ENCODE assay signal across 11 mouse cellular contexts in genomic region chr1:39284786-39285185, GRCm38 (mm10).
DNase-seq lines count a peak whose midpoint lies in the region; ATAC-seq and TF ChIP-seq lines count a peak whose summit lies in the region.
"Had no signal": no experiment of that assay in that cellular context is flagged by ENCODE, and none has a peak within 500 bp of the region (broad histone marks: within the 10 kb centered on the region; RNA-seq: fewer than 3 reads in every experiment).

No protein-coding gene starts in this region.

- no peaks in the 10 kb centered on the region for H3K9me3 ChIP-seq in embryonic facial prominence, embryonic 14.5 days (ENCODE audit: control insufficient read depth, low read length)
- no peaks in the 10 kb centered on the region for H3K9me3 ChIP-seq in embryonic facial prominence, embryonic 10.5 days
- no peaks in the 10 kb centered on the region for H3K9me3 ChIP-seq in lung, embryonic 14.5 days (ENCODE audit: low read depth, low read length)
- no peaks in the 10 kb centered on the region for H3K9me3 ChIP-seq in midbrain, embryonic 14.5 days (ENCODE audit: control insufficient read depth, low read length)
- H3K9me3 ChIP-seq in forebrain, embryonic 14.5 days (replicated peaks; ENCODE audit: control insufficient read depth, low read length), result no peaks in the 10 kb centered on the region
- H3K9me3 ChIP-seq in forebrain, embryonic 11.5 days (ENCODE audit: control insufficient read depth, low read length), result no peaks in the 10 kb centered on the region
- H3K9me3 ChIP-seq: limb, embryonic 12.5 days had no signal

- DNase-seq in embryonic facial prominence, embryonic 14.5 days (ENCODE audit: low spot score), result peak; percentile 25
- DNase-seq in embryonic facial prominence, embryonic 10.5 days (ENCODE audit: low spot score), result no peak
- DNase-seq in adrenal gland, postnatal 36 days, result peak; percentile 74 to 81
- DNase-seq in heart, postnatal 25 days (ENCODE audit: low spot score), result peak; percentile 39
- peak; percentile 71 for DNase-seq in lung, embryonic 14.5 days
- no peak for DNase-seq in midbrain, embryonic 14.5 days
- DNase-seq in forebrain, embryonic 14.5 days (ENCODE audit: low spot score), result no peak
- DNase-seq in forebrain, embryonic 11.5 days (ENCODE audit: low spot score), result no peak
- DNase-seq: B cell, adult 2 months had no signal

- no peak overlapping the region for H3K27ac ChIP-seq in embryonic facial prominence, embryonic 14.5 days (replicated peaks; ENCODE audit: low read depth, low read length)
- H3K27ac ChIP-seq in embryonic facial prominence, embryonic 10.5 days (replicated peaks), result no peak overlapping the region
- H3K27ac ChIP-seq in lung, embryonic 14.5 days (ENCODE audit: low read depth), result no peak overlapping the region
- H3K27ac ChIP-seq in midbrain, embryonic 14.5 days (replicated peaks; ENCODE audit: low read depth, low read length), result no peak overlapping the region
- H3K27ac ChIP-seq in forebrain, embryonic 14.5 days (ENCODE audit: low read depth, low read length), result no peak overlapping the region
- no peak overlapping the region for H3K27ac ChIP-seq in forebrain, embryonic 11.5 days (ENCODE audit: low read depth, low read length)
- H3K27ac ChIP-seq: limb, embryonic 12.5 days had no signal

- 78% methylated on average over 16 of the region's 16 CpGs for WGBS in embryonic facial prominence, embryonic 14.5 days
- 89% methylated on average over 16 of the region's 16 CpGs for WGBS in embryonic facial prominence, embryonic 10.5 days
- WGBS in lung, embryonic 14.5 days, result 42% methylated on average over 16 of the region's 16 CpGs
- WGBS in midbrain, embryonic 14.5 days, result 93% methylated on average over 16 of the region's 16 CpGs
- WGBS in forebrain, embryonic 14.5 days, result 92% methylated on average over 16 of the region's 16 CpGs
- WGBS in forebrain, embryonic 11.5 days, result 91% methylated on average over 16 of the region's 16 CpGs

- no peak overlapping the region for H3K4me2 ChIP-seq in embryonic facial prominence, embryonic 14.5 days (ENCODE audit: low read depth, low read length)
- no peak overlapping the region for H3K4me2 ChIP-seq in lung, embryonic 14.5 days
- H3K4me2 ChIP-seq in midbrain, embryonic 14.5 days (ENCODE audit: low read length), result no peak overlapping the region
- H3K4me2 ChIP-seq in forebrain, embryonic 14.5 days (ENCODE audit: low read length), result no peak overlapping the region
- H3K4me2 ChIP-seq in forebrain, embryonic 11.5 days (ENCODE audit: low read depth, low read length, severe bottlenecking), result no peak overlapping the region
- H3K4me2 ChIP-seq: limb, embryonic 12.5 days had no signal

- no peak for TF ChIP-seq CTCF in lung, embryonic 14.5 days (IDR thresholded peaks at IDR 0.05; ENCODE audit: low read depth)

- H3K4me3 ChIP-seq in embryonic facial prominence, embryonic 14.5 days (ENCODE audit: low read depth, low read length), result no peak overlapping the region
- no peak overlapping the region for H3K4me3 ChIP-seq in embryonic facial prominence, embryonic 10.5 days
- H3K4me3 ChIP-seq in lung, embryonic 14.5 days (ENCODE audit: low read depth, low read length), result no peak overlapping the region
- no peak overlapping the region for H3K4me3 ChIP-seq in midbrain, embryonic 14.5 days (replicated peaks; ENCODE audit: low read depth, low read length)
- no peak overlapping the region for H3K4me3 ChIP-seq in forebrain, embryonic 14.5 days (ENCODE audit: low read depth, low read length)
- no peak overlapping the region for H3K4me3 ChIP-seq in forebrain, embryonic 11.5 days (ENCODE audit: low read depth, low read length)
- H3K4me3 ChIP-seq: limb, embryonic 12.5 days; myocyte had no signal

- H3K9ac ChIP-seq in embryonic facial prominence, embryonic 14.5 days (ENCODE audit: low read depth, low read length), result no peak overlapping the region
- H3K9ac ChIP-seq in lung, embryonic 14.5 days, result no peak overlapping the region
- H3K9ac ChIP-seq in midbrain, embryonic 14.5 days (replicated peaks; ENCODE audit: low read length), result no peak overlapping the region
- no peak overlapping the region for H3K9ac ChIP-seq in forebrain, embryonic 14.5 days (ENCODE audit: low read length)
- no peak overlapping the region for H3K9ac ChIP-seq in forebrain, embryonic 11.5 days (ENCODE audit: low read length)
- H3K9ac ChIP-seq: limb, embryonic 12.5 days had no signal

- no peaks in the 10 kb centered on the region for H3K4me1 ChIP-seq in embryonic facial prominence, embryonic 14.5 days (ENCODE audit: control insufficient read depth, insufficient read depth, low read length)
- no peaks in the 10 kb centered on the region for H3K4me1 ChIP-seq in embryonic facial prominence, embryonic 10.5 days
- peaks cover 7% of the 10 kb centered on the region for H3K4me1 ChIP-seq in lung, embryonic 14.5 days (ENCODE audit: insufficient read depth)
- 0 out of 2 replicates have a peak, but pooled peaks cover 3% of the 10 kb centered on the region for H3K4me1 ChIP-seq in midbrain, embryonic 14.5 days (ENCODE audit: control insufficient read depth, insufficient read depth, low read length)
- no peaks in the 10 kb centered on the region for H3K4me1 ChIP-seq in forebrain, embryonic 14.5 days (ENCODE audit: control insufficient read depth, insufficient read depth, low read length)
- no peaks in the 10 kb centered on the region for H3K4me1 ChIP-seq in forebrain, embryonic 11.5 days (replicated peaks; ENCODE audit: control insufficient read depth, insufficient read depth, low read length)
- H3K4me1 ChIP-seq: limb, embryonic 12.5 days had no signal

- intact Hi-C loops in heart, postnatal 25 days (cut with DNase I), result loop anchor here (5.0 kb wide), 2 partner anchors 43 to 92 kb away; partner anchors contain the start of gene Npas2

- no peak for ATAC-seq in embryonic facial prominence, embryonic 14.5 days (ENCODE audit: low read depth)
- no peak for ATAC-seq in lung, embryonic 14.5 days (ENCODE audit: insufficient read depth)
- no peak for ATAC-seq in midbrain, embryonic 14.5 days (ENCODE audit: low FRiP score, low TSS enrichment)
- ATAC-seq in forebrain, embryonic 14.5 days, result no peak
- ATAC-seq in forebrain, embryonic 11.5 days (replicated peaks; ENCODE audit: low FRiP score), result no peak

- no peaks in the 10 kb centered on the region for H3K27me3 ChIP-seq in embryonic facial prominence, embryonic 14.5 days (replicated peaks; ENCODE audit: control insufficient read depth, insufficient read depth, low read length)
- H3K27me3 ChIP-seq in embryonic facial prominence, embryonic 10.5 days (replicated peaks; ENCODE audit: low read depth, poor library complexity, severe bottlenecking), result no peaks in the 10 kb centered on the region
- no peaks in the 10 kb centered on the region for H3K27me3 ChIP-seq in lung, embryonic 14.5 days (ENCODE audit: insufficient read depth, low read length)
- no peaks in the 10 kb centered on the region for H3K27me3 ChIP-seq in midbrain, embryonic 14.5 days (ENCODE audit: control insufficient read depth, insufficient read depth, low read length)
- H3K27me3 ChIP-seq in forebrain, embryonic 14.5 days (replicated peaks; ENCODE audit: control insufficient read depth, insufficient read depth, low read length), result no peaks in the 10 kb centered on the region
- no peaks in the 10 kb centered on the region for H3K27me3 ChIP-seq in forebrain, embryonic 11.5 days (ENCODE audit: control insufficient read depth, insufficient read depth, low read length)
- H3K27me3 ChIP-seq: limb, embryonic 12.5 days had no signal

- H3K36me3 ChIP-seq in embryonic facial prominence, embryonic 14.5 days (ENCODE audit: control insufficient read depth, insufficient read depth, low read length), result no peaks in the 10 kb centered on the region
- no peaks in the 10 kb centered on the region for H3K36me3 ChIP-seq in embryonic facial prominence, embryonic 10.5 days (replicated peaks)
- no peaks in the 10 kb centered on the region for H3K36me3 ChIP-seq in lung, embryonic 14.5 days (ENCODE audit: insufficient read depth)
- no peaks in the 10 kb centered on the region for H3K36me3 ChIP-seq in midbrain, embryonic 14.5 days (ENCODE audit: control insufficient read depth, insufficient read depth, low read length)
- no peaks in the 10 kb centered on the region for H3K36me3 ChIP-seq in forebrain, embryonic 14.5 days (ENCODE audit: control insufficient read depth, insufficient read depth, low read length)
- H3K36me3 ChIP-seq in forebrain, embryonic 11.5 days (ENCODE audit: control insufficient read depth, insufficient read depth, low read length), result no peaks in the 10 kb centered on the region
- H3K36me3 ChIP-seq: limb, embryonic 12.5 days had no signal

Comparison
In these comparisons a context has a peak if more than half of its experiments do, and no peak if none do; other contexts are left out.
1. DNase-seq: peak in embryonic facial prominence, embryonic 14.5 days (single experiment), adrenal gland, postnatal 36 days (2 of 2), heart, postnatal 25 days (single experiment) and lung, embryonic 14.5 days (single experiment); none in embryonic facial prominence, embryonic 10.5 days (single experiment), midbrain, embryonic 14.5 days (single experiment), forebrain, embryonic 14.5 days (single experiment) and forebrain, embryonic 11.5 days (single experiment).